Mouse (Mus musculus) WW6 (cell line): ENCODE data around the gene Adh6b.
A peak's percentile ranks its signal among the peaks of the same experiment; 100 is the strongest.

ENCODE experiments used
- DNase-seq: peaks from one replicate; pipeline ENCODE4 v3.0.0-alpha.2; 2013; ENCODE audit warnings: low read depth, low spot score

Adh6b gene

DNA sequence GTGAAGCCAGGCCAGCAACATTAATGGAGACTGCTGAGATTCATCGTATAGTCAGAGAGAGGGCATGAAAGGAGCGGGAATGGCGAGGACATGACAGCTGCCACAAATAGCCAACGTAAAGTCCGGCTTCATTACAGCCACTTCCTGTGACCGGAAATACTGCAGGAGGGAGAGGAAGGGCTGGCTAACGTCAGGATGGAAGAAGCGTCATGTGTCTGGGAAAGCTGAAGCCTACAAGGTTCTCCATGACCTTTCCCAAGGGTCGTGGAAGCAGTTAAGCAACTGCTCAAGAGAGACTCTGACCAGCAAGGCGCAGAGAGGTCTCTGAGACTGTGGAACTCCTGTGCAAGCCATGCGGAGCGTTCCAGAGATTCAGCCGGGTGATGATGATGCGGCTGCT, at the start of gene Adh6b:
Adh6b (plus strand) TSS at position 305 of the 400 bp plus-strand sequence.
- DNase-seq, result no peak

- DNase-seq, result no peak
These were observed 48.2 kb upstream of the Adh6b start for GRCm38 (mm10) chr3:138293298-138293895.

DNA sequence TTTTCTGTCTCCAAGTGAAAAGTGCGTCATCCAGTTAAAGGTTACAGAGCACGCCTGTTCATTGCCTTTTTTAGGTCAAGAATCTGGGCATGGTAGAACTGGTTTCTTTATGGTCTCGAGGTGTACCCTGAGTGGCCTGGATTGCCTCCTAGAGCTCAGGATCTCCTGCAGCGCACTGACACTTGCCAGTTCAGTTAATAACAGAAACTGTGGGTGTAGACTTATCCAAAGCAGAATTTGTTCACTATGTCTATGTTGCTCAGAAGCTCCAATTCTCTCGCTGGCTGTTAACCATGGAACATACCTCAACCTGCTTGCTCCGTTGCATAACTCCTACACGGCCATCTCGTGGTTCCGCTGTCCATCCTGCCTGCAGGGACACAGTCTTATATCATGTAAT, 41.4 kb upstream of the Adh6b start:
- no peak for DNase-seq

GRCm38 (mm10) chr3:138302676-138303075, 38.9 kb upstream of the Adh6b start:
- DNase-seq, result no peak

DNA sequence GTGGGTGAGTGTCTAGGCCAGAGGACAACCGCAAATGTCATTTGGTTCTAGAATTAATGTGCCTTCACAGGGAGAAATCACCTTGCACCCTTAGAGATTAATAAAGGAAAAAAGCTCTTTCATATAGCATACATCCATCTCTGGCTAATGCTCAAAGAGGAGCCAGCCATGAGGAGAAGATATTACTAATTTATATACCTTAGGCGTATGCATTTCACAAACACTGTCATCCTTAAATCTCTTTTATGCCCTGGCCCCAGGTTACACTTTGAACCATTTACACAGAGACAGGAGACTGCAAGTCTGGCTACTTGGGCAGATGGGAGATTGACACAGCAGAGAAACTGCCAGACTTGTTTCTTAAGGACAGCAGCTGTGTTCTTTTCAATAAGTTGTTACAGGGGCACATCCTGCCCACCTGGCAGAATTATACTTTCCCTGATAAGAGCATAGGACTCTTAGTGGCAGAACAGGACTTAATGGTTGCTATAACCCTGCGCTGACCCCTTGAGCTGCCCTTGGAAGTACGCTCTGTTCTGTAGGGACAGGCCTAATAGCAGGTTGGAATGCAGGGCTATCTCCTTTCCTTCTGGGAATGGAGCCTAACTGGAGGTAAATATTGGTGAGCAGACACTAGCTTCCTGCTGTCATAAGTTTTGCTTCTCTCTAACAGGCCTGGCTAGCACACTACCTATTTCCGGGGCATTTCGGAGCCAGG, 37.6 kb upstream of the Adh6b start:
- no peak for DNase-seq

DNA sequence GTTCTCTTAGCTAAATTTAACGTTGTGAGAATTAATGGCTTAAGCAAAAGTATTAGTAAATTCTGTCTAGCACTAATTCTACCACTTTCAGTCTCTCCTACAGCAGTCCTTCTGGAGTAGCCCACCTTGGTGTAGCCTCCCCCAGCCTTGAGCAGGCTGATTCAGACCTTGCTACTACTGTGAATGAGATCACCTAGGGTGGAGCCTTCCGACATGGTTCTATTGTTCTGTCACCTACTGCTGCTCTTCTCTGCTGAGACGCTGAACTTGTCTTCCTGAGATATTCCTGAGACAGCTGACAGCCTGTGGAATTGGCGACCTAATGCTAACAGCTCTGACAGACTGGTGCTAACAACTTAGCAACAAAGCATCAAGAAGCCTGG, 37.1 kb upstream of the Adh6b start:
- no peak for DNase-seq

DNA sequence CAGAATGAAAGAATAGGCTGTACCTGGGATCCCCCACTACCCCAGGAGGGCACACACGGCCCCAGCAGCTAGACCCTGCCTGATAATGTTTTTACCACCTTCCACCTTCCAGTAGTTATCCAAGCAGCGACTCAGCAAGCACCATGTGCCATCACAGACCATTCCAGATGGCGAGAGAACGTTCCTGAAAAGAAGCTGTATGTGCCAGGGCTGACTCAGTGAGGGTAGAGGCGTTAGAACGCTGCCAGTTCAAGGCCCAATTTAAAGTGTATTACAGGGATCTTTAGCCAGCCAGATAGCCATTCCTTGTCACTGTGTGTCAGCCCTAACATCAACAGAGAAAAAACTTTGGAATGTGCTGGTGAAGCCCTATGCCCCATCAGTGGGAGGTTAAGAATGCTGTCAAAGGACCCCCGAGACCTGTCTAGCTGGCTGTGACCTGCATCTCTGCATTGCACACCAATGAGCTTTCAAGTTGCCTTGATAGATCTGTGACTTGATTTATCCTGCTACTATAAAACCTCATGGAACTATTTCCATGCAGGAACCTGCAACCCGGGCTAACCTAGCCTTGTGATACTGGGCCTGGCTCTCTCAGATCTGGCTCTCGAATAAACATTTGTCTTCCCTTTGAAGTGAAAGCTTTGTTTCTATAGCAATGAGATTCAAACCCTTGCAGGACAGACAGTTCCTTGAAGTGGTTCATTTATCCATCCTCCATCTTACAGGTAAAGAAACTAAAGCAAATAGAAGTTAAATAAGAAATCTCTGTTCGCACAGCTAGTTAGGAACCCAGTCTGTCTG, 35.9 kb upstream of the Adh6b start:
- DNase-seq, result no peak

DNA sequence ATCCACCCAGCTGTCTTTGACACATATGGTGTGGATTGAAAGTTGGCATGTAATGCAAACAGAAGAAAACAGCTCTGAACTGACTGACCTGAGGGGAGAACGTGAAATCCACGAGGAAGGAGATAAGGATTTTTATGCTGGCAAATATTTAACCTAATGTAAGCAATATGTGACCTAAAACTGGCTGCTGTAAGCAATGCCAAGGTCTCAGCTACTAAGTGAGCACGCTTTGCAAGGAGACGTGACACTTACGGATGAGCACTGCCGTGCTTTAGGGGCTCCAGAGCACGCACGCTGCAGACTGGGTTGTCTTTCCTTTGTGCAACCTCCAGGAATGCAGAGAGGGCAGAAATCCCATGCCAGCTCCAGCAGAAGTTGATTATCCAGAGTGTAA, 35.3 kb upstream of the Adh6b start:
- DNase-seq, result no peak

DNA sequence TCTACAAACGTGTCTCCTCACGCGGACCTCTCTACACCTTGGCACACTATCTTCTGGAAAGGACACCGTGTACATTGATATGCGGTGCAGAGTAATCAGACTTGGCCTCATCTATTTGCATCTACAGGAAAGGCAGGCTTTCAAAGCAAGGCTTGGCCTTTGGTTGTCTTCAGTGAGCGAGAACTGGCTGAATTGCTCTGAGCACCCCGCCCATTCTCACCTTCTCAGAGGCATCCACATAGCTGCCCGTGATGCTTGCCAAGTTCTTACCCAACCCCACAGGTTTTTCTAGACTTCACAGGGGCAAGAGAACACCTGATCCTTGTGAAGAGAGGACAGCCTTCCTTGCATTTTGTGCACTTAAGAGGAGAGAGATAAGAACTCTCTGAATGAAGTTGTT, 31.7 kb upstream of the Adh6b start:
- no peak for DNase-seq

- DNase-seq, result peak; percentile 22
These were observed 30.6 kb upstream of the Adh6b start for GRCm38 (mm10) chr3:138311015-138311414.

GRCm38 (mm10) chr3:138312965-138313364, 28.6 kb upstream of the Adh6b start, which contains the start of gene Adh6a:
Gene Adh6a (plus strand): TSS chr3:138313286.
- no peak for DNase-seq

- no peak for DNase-seq
These were observed 24.6 kb upstream of the Adh6b start for GRCm38 (mm10) chr3:138316908-138317472.

- DNase-seq, result no peak
These were observed 16.6 kb upstream of the Adh6b start for GRCm38 (mm10) chr3:138325001-138325400.

GRCm38 (mm10) chr3:138325466-138325865, 16.1 kb upstream of the Adh6b start:
- no peak for DNase-seq

- no peak for DNase-seq
These were observed 7.7 kb upstream of the Adh6b start for GRCm38 (mm10) chr3:138333910-138334309.

- DNase-seq, result no peak
These were observed 7.3 kb upstream of the Adh6b start for GRCm38 (mm10) chr3:138334320-138334719.

GRCm38 (mm10) chr3:138335566-138335965, 6.0 kb upstream of the Adh6b start:
- DNase-seq, result no peak

- DNase-seq, result no peak
These were observed 5.3 kb upstream of the Adh6b start for GRCm38 (mm10) chr3:138336104-138336754.

GRCm38 (mm10) chr3:138347041-138347440, 5.5 kb downstream of the Adh6b start:
- no peak for DNase-seq

DNA sequence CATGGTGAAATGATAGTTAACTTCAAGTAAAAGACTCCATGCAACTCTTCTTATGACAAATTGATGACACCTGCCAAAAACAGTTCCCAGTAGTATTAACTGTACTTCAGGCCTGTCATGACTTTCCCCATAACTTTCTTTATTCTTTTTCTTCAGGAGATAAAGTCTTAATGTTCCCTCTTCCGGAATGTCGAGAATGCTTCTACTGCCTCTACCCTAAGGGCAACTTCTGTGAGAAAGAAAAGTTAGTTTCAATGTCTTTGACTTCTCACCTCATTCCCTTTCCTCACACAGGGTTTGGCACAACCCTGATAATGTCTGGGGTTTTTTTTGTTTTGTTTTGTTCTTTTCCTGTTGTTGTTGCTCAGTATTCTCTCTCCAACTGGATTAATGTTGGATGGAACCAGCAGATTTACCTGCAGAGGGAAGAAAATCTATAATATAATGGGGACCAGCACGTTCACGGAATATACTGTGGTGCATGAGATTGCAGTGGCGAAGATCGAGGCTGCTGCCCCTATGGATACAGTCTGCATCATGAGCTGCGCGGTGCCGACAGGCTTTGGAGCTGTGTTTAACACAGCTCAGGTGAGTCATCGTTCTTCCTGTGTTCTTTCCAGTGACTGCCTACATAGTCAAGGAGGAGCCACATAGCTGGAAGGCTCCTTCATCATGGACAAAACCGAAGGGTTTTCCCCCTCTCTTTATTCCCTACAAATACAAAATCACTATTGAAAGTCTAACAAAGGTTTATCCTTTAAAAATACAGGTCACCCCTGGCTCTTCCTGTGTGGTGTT, 10.6 kb downstream of the Adh6b start:
- no peak for DNase-seq

- DNase-seq, result no peak
These were observed 17.3 kb downstream of the Adh6b start for GRCm38 (mm10) chr3:138358856-138359255.
